Mouse (Mus musculus) myocyte (in vitro differentiated cells): ENCODE measurements around the gene Krit1.
"Not testable (repeated sequence)": the region's sequence is repeated elsewhere in the genome, so short reads cannot be mapped to it uniquely, and the experiment has no call there.

Experiments used
- SRF ChIP-seq: IDR thresholded peaks from one replicate; pipeline ENCODE4 v1.6.1; 2011; ENCODE audit warnings: low read depth; ENCODE audit not compliant: control insufficient read depth, insufficient read length
- TCF3 ChIP-seq: IDR thresholded peaks from one replicate; pipeline ENCODE4 v1.6.1; 2011; ENCODE audit warnings: low read depth, control low read depth; ENCODE audit not compliant: insufficient read length

DNA sequence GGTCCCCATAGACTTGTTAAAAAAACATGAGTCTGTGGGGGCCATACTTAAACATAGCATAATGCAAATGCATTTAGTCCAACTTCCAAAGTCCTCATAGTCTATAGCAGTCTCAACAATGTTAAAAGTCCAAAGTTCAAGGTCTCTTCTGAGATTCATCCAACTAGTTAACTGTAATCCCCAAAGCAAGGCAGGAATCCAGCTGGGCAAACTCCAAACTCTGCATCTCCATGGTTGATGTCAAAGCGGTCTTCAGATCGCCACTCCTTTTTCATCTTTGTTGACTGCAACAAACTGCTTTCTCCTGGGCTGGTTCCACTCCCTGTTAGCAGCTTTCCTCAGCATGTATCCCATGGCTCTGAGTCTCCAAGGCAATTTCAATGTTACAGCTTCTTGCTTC lies 5.9 kb upstream of the Krit1 start:
- TF ChIP-seq TCF3, SRF: not testable (repeated sequence)
